Mouse (Mus musculus) heart, embryonic 10.5 days (tissue): ENCODE measurements around the gene Cdh6. TPM values are rescaled to one million over a fixed set of nuclear protein-coding genes. Genes with fewer than 3 reads are reported as not detected.

Experiments used
- DNase-seq: peaks from one replicate; pipeline ENCODE4 v3.0.0-alpha.2; 2017; ENCODE audit warnings: low spot score
- H3K27ac ChIP-seq: fragments of 300-500 bp; sonication (generic); 2 replicates; pipeline ENCODE4 v1.5.1; 2016; ENCODE audit warnings: mild to moderate bottlenecking
- H3K27me3 ChIP-seq: fragments of 300-500 bp; sonication (generic); 2 replicates; pipeline ENCODE4 v1.6.1; 2016; ENCODE audit warnings: mild to moderate bottlenecking; ENCODE audit not compliant: poor library complexity, insufficient read depth, severe bottlenecking
- H3K36me3 ChIP-seq: fragments of 300-500 bp; sonication (generic); 2 replicates; pipeline ENCODE4 v1.6.1; 2016; ENCODE audit warnings: mild to moderate bottlenecking, moderate library complexity
- H3K4me1 ChIP-seq: fragments of 300-500 bp; sonication (generic); 2 replicates; pipeline ENCODE4 v1.6.1; 2016; ENCODE audit warnings: mild to moderate bottlenecking
- H3K4me3 ChIP-seq: fragments of 300-500 bp; sonication (generic); 2 replicates; pipeline ENCODE4 v1.5.1; 2016; ENCODE audit warnings: mild to moderate bottlenecking, moderate library complexity
- H3K9me3 ChIP-seq: fragments of 300-500 bp; sonication (generic); 2 replicates; pipeline ENCODE4 v1.6.1; 2016; ENCODE audit warnings: mild to moderate bottlenecking, moderate library complexity
- WGBS: fragments of 180-500 bp; shearing (Covaris S2); methylation state at CpG from one replicate; pipeline ENCODE4 v1.1.7; 2016; 5-methylcytosine and 5-hydroxymethylcytosine counted together
- polyA plus RNA-seq: library from polyadenylated mRNA; unstranded; fragments of >200 nt; fragmentation: Nextera tagmentation; extraction: Ambion mirVana; gene quantifications from 2 replicates; pipeline ENCODE4 v1.2.1, GENCODE M21; 2016

The Cdh6 gene
- 3.0 and 5.1 TPM in 2 replicates for polyA plus RNA-seq

GRCm38 (mm10) chr15:13173071-13173778 lies at the start of gene Cdh6:
Gene Cdh6 (minus strand): TSS chr15:13173675.
- Histone ChIP-seq H3K27me3 (peaks cover 5% of the 10 kb centered on the region; the same call in 1 of the 2 replicates), H3K9me3 (no peaks in the 10 kb centered on the region), H3K27ac (peak within 1 kb of the TSS; percentile 83), H3K4me1 (peaks cover 12% of the 10 kb centered on the region; the same call in 1 of the 2 replicates), H3K36me3 (no peaks in the 10 kb centered on the region), H3K4me3 (peak within 1 kb of the TSS; percentile 77)
- under 1% methylated on average over 42 of the region's 42 CpGs for WGBS
- DNase-seq = peak; percentile 87

DNA sequence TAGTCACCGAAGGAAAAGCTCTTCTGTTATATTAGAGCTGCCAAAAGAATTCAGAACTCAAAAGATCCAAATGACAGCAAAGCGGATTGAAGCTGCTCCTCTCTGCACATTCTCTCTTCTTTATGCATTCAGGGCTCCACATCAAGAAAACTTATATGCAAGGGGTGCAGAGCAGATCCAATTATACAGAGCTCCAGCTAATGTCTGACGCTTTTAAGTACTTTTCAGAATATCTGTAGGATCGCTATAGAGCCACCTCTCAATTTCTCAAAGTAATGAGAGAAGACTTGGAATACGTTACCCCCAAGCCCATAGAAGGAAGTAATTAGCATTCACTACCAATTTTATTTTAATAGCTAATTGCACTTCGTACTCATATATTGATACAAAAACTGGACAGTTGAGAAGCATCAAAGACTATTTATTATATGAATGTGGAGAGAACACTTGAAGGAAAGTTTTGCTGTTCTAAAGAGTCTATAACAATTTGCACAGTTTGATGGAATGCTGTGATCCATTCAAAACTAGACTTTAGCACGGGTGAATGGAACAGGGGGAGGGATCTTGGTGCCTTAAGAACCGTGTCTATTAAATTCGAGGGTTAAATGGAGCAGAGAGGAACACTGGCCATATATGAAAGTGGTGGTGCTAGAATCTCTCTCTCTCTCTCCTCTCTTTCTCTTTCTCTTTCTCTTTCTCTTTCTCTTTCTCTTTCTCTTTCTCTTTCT lies 46.4 kb upstream of the Cdh6 start:
- DNase-seq = no peak
- Histone ChIP-seq H3K27ac (no peak overlapping the region), H3K36me3 (no peaks in the 10 kb centered on the region), H3K4me1 (no peaks in the 10 kb centered on the region), H3K27me3 (no peaks in the 10 kb centered on the region), H3K9me3 (no peaks in the 10 kb centered on the region), H3K4me3 (no peak overlapping the region)
- WGBS = 85% methylated on average over 9 of the region's 9 CpGs

- Histone ChIP-seq H3K4me1 (0 out of 2 replicates have a peak, but pooled peaks cover 3% of the 10 kb centered on the region), H3K4me3 (no peak overlapping the region), H3K36me3 (no peaks in the 10 kb centered on the region), H3K27me3 (no peaks in the 10 kb centered on the region), H3K27ac (no peak overlapping the region), H3K9me3 (no peaks in the 10 kb centered on the region)
- WGBS = 81% methylated on average over 3 of the region's 3 CpGs
- DNase-seq = no peak
These were observed 44.3 kb upstream of the Cdh6 start for GRCm38 (mm10) chr15:13217800-13218199.

DNA sequence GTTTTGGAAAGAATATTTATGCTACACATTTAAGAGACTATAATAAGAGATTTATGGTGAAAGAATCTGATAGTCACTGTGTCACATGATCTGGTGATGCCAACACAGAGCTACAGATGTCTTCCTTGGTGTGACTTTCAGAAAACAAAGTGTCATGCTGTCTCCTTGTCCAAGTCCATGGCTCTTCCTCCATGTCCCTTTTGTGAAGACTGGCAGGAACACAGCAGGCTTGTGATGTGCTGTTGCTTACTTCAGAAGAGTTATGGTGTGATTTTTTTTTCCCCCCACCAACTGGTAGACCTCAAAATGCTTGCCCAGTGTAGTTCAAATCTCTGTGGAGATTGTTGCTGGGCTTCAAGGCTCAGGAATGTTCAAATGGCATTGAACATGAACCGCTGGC lies 43.7 kb upstream of the Cdh6 start:
- DNase-seq = no peak
- Histone ChIP-seq H3K27ac (no peak overlapping the region), H3K27me3 (no peaks in the 10 kb centered on the region), H3K9me3 (no peaks in the 10 kb centered on the region), H3K4me3 (no peak overlapping the region), H3K4me1 (0 out of 2 replicates have a peak, but pooled peaks cover 3% of the 10 kb centered on the region), H3K36me3 (no peaks in the 10 kb centered on the region)
- WGBS = 90% methylated on average over 1 of the region's 1 CpGs

- no peaks in the 10 kb centered on the region for H3K27me3 ChIP-seq
- no peaks in the 10 kb centered on the region for H3K36me3 ChIP-seq
- 0 out of 2 replicates have a peak, but pooled peaks cover 3% of the 10 kb centered on the region for H3K4me1 ChIP-seq
- H3K27ac ChIP-seq = no peak overlapping the region
- DNase-seq = no peak
- no peaks in the 10 kb centered on the region for H3K9me3 ChIP-seq
- H3K4me3 ChIP-seq = no peak overlapping the region
- WGBS = 94% methylated on average over 1 of the region's 1 CpGs
These were observed 39.5 kb upstream of the Cdh6 start for GRCm38 (mm10) chr15:13212956-13213355.

GRCm38 (mm10) chr15:13212027-13212685 lies 38.7 kb upstream of the Cdh6 start:
- H3K4me1 ChIP-seq = 0 out of 2 replicates have a peak, but pooled peaks cover 3% of the 10 kb centered on the region
- H3K4me3 ChIP-seq = no peak overlapping the region
- DNase-seq = no peak
- no peaks in the 10 kb centered on the region for H3K36me3 ChIP-seq
- 51% methylated on average over 4 of the region's 4 CpGs for WGBS
- no peak overlapping the region for H3K27ac ChIP-seq
- H3K9me3 ChIP-seq = no peaks in the 10 kb centered on the region
- no peaks in the 10 kb centered on the region for H3K27me3 ChIP-seq

GRCm38 (mm10) chr15:13210186-13210585 lies 36.7 kb upstream of the Cdh6 start:
- 86% methylated on average over 6 of the region's 6 CpGs for WGBS
- H3K4me3 ChIP-seq = no peak overlapping the region

GRCm38 (mm10) chr15:13208716-13209115 lies 35.2 kb upstream of the Cdh6 start:
- 0 out of 2 replicates have a peak, but pooled peaks cover 3% of the 10 kb centered on the region for H3K4me1 ChIP-seq
- H3K9me3 ChIP-seq = no peaks in the 10 kb centered on the region
- DNase-seq = no peak
- 79% methylated on average over 7 of the region's 7 CpGs for WGBS
- no peak overlapping the region for H3K27ac ChIP-seq
- H3K27me3 ChIP-seq = no peaks in the 10 kb centered on the region
- no peaks in the 10 kb centered on the region for H3K36me3 ChIP-seq
- no peak overlapping the region for H3K4me3 ChIP-seq

More at GRCm38 (mm10) chr15:13210186-13210585, 36.7 kb upstream of the Cdh6 start:
- Histone ChIP-seq H3K36me3 (no peaks in the 10 kb centered on the region), H3K4me1 (0 out of 2 replicates have a peak, but pooled peaks cover 3% of the 10 kb centered on the region), H3K27me3 (no peaks in the 10 kb centered on the region), H3K27ac (no peak overlapping the region), H3K9me3 (no peaks in the 10 kb centered on the region)
- no peak for DNase-seq

GRCm38 (mm10) chr15:13196237-13196636 lies 22.8 kb upstream of the Cdh6 start:
- H3K9me3 ChIP-seq = no peaks in the 10 kb centered on the region
- peak; percentile 78 for DNase-seq
- no peaks in the 10 kb centered on the region for H3K36me3 ChIP-seq
- no peaks in the 10 kb centered on the region for H3K4me1 ChIP-seq
- WGBS = 16% methylated on average over 1 of the region's 1 CpGs
- no peaks in the 10 kb centered on the region for H3K27me3 ChIP-seq
- no peak overlapping the region for H3K27ac ChIP-seq
- no peak overlapping the region for H3K4me3 ChIP-seq

GRCm38 (mm10) chr15:13194048-13194447 lies 20.6 kb upstream of the Cdh6 start:
- H3K27me3 ChIP-seq = no peaks in the 10 kb centered on the region
- no peaks in the 10 kb centered on the region for H3K4me1 ChIP-seq
- no peak overlapping the region for H3K27ac ChIP-seq
- DNase-seq = no peak
- no peaks in the 10 kb centered on the region for H3K36me3 ChIP-seq
- H3K9me3 ChIP-seq = no peaks in the 10 kb centered on the region
- H3K4me3 ChIP-seq = no peak overlapping the region

GRCm38 (mm10) chr15:13193076-13193475 lies 19.6 kb upstream of the Cdh6 start:
- Histone ChIP-seq H3K9me3 (no peaks in the 10 kb centered on the region), H3K4me3 (no peak overlapping the region), H3K27ac (no peak overlapping the region), H3K4me1 (no peaks in the 10 kb centered on the region), H3K27me3 (no peaks in the 10 kb centered on the region), H3K36me3 (no peaks in the 10 kb centered on the region)
- DNase-seq = no peak
- 70% methylated on average over 11 of the region's 11 CpGs for WGBS

- Histone ChIP-seq H3K4me1 (peaks cover 5% of the 10 kb centered on the region; the same call in 1 of the 2 replicates), H3K9me3 (no peaks in the 10 kb centered on the region), H3K27ac (no peak overlapping the region), H3K4me3 (no peak overlapping the region), H3K36me3 (no peaks in the 10 kb centered on the region), H3K27me3 (no peaks in the 10 kb centered on the region)
- 86% methylated on average over 5 of the region's 5 CpGs for WGBS
- DNase-seq = no peak
These were observed 10.2 kb upstream of the Cdh6 start for GRCm38 (mm10) chr15:13183661-13184060.

- Histone ChIP-seq H3K4me3 (no peak overlapping the region), H3K27me3 (no peaks in the 10 kb centered on the region), H3K4me1 (peaks cover 5% of the 10 kb centered on the region; the same call in 1 of the 2 replicates), H3K36me3 (no peaks in the 10 kb centered on the region), H3K27ac (no peak overlapping the region), H3K9me3 (no peaks in the 10 kb centered on the region)
- 83% methylated on average over 8 of the region's 8 CpGs for WGBS
- DNase-seq = no peak
These were observed 8.0 kb upstream of the Cdh6 start for GRCm38 (mm10) chr15:13181430-13181829.
